Mouse (Mus musculus) urinary bladder, postnatal 14 days (tissue): ENCODE measurements around the gene Ntn1.
A peak's percentile ranks its signal among the peaks of the same experiment; 100 is the strongest.

Experiments used
- DNase-seq: peaks from one replicate; pipeline ENCODE4 v3.0.0; 2021; ENCODE audit warnings: low spot score

Gene Ntn1

GRCm38 (mm10) chr11:68331117-68331437, 69.5 kb downstream of the Ntn1 start:
- DNase-seq = no peak

- DNase-seq = no peak
Measured at GRCm38 (mm10) chr11:68330398-68331116, 70.1 kb downstream of the Ntn1 start.

- DNase-seq = no peak
Measured at GRCm38 (mm10) chr11:68324863-68325262, 75.8 kb downstream of the Ntn1 start.

GRCm38 (mm10) chr11:68321417-68321816, 79.2 kb downstream of the Ntn1 start:
- no peak for DNase-seq

- DNase-seq = no peak
Measured at GRCm38 (mm10) chr11:68315551-68316130, 85.0 kb downstream of the Ntn1 start.

GRCm38 (mm10) chr11:68313861-68314260, 86.8 kb downstream of the Ntn1 start:
- peak; percentile 7 for DNase-seq

- no peak for DNase-seq
Measured at GRCm38 (mm10) chr11:68313065-68313464, 87.6 kb downstream of the Ntn1 start.

GRCm38 (mm10) chr11:68308911-68309580, 91.6 kb downstream of the Ntn1 start:
- no peak for DNase-seq

GRCm38 (mm10) chr11:68305997-68306396, 94.6 kb downstream of the Ntn1 start:
- no peak for DNase-seq

GRCm38 (mm10) chr11:68302323-68302722, 98.3 kb downstream of the Ntn1 start:
- DNase-seq = no peak

- DNase-seq = no peak
Measured at GRCm38 (mm10) chr11:68301660-68302059, 99.0 kb downstream of the Ntn1 start.

GRCm38 (mm10) chr11:68295474-68295873, 105.1 kb downstream of the Ntn1 start:
- no peak for DNase-seq

GRCm38 (mm10) chr11:68290631-68291030, 110.0 kb downstream of the Ntn1 start:
- no peak for DNase-seq

- no peak for DNase-seq
Measured at GRCm38 (mm10) chr11:68287331-68287730, 113.3 kb downstream of the Ntn1 start.

GRCm38 (mm10) chr11:68286142-68286808, 114.3 kb downstream of the Ntn1 start:
- no peak for DNase-seq

GRCm38 (mm10) chr11:68285754-68286141, 114.9 kb downstream of the Ntn1 start:
- DNase-seq = no peak

- DNase-seq = peak; percentile 7
Measured at GRCm38 (mm10) chr11:68280001-68280510, 120.6 kb downstream of the Ntn1 start.

- DNase-seq = no peak
Measured at GRCm38 (mm10) chr11:68276945-68277344, 123.7 kb downstream of the Ntn1 start.

- no peak for DNase-seq
Measured at GRCm38 (mm10) chr11:68274331-68274811, 126.3 kb downstream of the Ntn1 start.

- DNase-seq = no peak
Measured at GRCm38 (mm10) chr11:68273855-68274254, 126.8 kb downstream of the Ntn1 start.

GRCm38 (mm10) chr11:68270730-68271467, 129.7 kb downstream of the Ntn1 start:
- DNase-seq = no peak

GRCm38 (mm10) chr11:68264276-68264675, 136.3 kb downstream of the Ntn1 start:
- no peak for DNase-seq
